Mouse (Mus musculus) limb, embryonic 14.5 days (tissue): ENCODE measurements around the gene Themis2. TPM values are rescaled to one million over a fixed set of nuclear protein-coding genes. Genes with fewer than 3 reads are reported as not detected.
"Not testable (repeated sequence)": the region's sequence is repeated elsewhere in the genome, so short reads cannot be mapped to it uniquely, and the experiment has no call there.

ENCODE experiments used
- ATAC-seq: fragments of 200-750 bp; cut with Nextera tagmentation; 2 replicates; pipeline ENCODE4 v1.8.0; 2017; ENCODE audit warnings: low read depth, moderate number of reproducible peaks, moderate TSS enrichment; ENCODE audit not compliant: low FRiP score
- DNase-seq: peaks from one replicate; pipeline ENCODE4 v3.0.0-alpha.2; 2015; ENCODE audit warnings: low spot score
- H3K27ac ChIP-seq: fragments of 300-500 bp; sonication (generic); replicated peaks from 2 replicates; pipeline ENCODE4 v1.5.1; 2014; ENCODE audit warnings: low read depth, mild to moderate bottlenecking, low read length, moderate library complexity, mixed read lengths
- H3K27me3 ChIP-seq: fragments of 300-500 bp; sonication (generic); 2 replicates; pipeline ENCODE4 v1.6.1; 2014; ENCODE audit warnings: low read length, mixed read lengths; ENCODE audit not compliant: control insufficient read depth, insufficient read depth
- H3K36me3 ChIP-seq: fragments of 300-500 bp; sonication (generic); 2 replicates; pipeline ENCODE4 v1.6.1; 2014; ENCODE audit warnings: mild to moderate bottlenecking, low read length, moderate library complexity, mixed read lengths; ENCODE audit not compliant: control insufficient read depth, insufficient read depth
- H3K4me1 ChIP-seq: fragments of 300-500 bp; sonication (generic); 2 replicates; pipeline ENCODE4 v1.6.1; 2014; ENCODE audit warnings: antibody characterized with exemption, low read length, mixed read lengths; ENCODE audit not compliant: control insufficient read depth, insufficient read depth
- H3K4me2 ChIP-seq: fragments of 300-500 bp; sonication (generic); replicated peaks from 2 replicates; pipeline ENCODE4 v1.6.1; 2014; ENCODE audit warnings: low read depth, mild to moderate bottlenecking, low read length, moderate library complexity; ENCODE audit not compliant: severe bottlenecking
- H3K4me3 ChIP-seq: fragments of 300-500 bp; sonication (generic); replicated peaks from 2 replicates; pipeline ENCODE4 v1.5.1; 2014; ENCODE audit warnings: low read length
- H3K9ac ChIP-seq: fragments of 300-500 bp; sonication (generic); 2 replicates; pipeline ENCODE4 v1.6.1; 2014; ENCODE audit warnings: mild to moderate bottlenecking, low read depth, low read length, moderate library complexity; ENCODE audit not compliant: severe bottlenecking
- H3K9me3 ChIP-seq: fragments of 300-500 bp; sonication (generic); 2 replicates; pipeline ENCODE4 v1.6.1; 2016; ENCODE audit warnings: low read length; ENCODE audit not compliant: control insufficient read depth
- POLR2A ChIP-seq: fragments of 200-500 bp; IDR thresholded peaks from 2 replicates; pipeline ENCODE4 v1.8.0; 2012; ENCODE audit warnings: inconsistent platforms, mild to moderate bottlenecking, moderate library complexity, borderline replicate concordance; ENCODE audit not compliant: insufficient read depth, insufficient read length; ENCODE audit errors: extremely low read depth
- WGBS: fragments of 180-500 bp; shearing (Covaris S2); extraction: QIAGEN DNeasy Blood & Tissue Kit; methylation state at CpG from one replicate; pipeline ENCODE4 v1.1.7; 2014; 5-methylcytosine and 5-hydroxymethylcytosine counted together
- polyA plus RNA-seq, 2 experiments: library from polyadenylated mRNA; depleted of rRNA in 1 of 2; stranded (reverse) in 1 of 2; unstranded in 1 of 2; fragments of >200 nt; fragmentation: Nextera tagmentation in 1 of 2; extraction: Ambion mirVana in 1 of 2; gene quantifications; 2 replicates each; pipeline versions ENCODE4 v1.2.1 to v1.2.3; 2012 to 2014

Gene Themis2
- polyA plus RNA-seq, 2 experiments = 1.9 to 2.1 TPM

DNA sequence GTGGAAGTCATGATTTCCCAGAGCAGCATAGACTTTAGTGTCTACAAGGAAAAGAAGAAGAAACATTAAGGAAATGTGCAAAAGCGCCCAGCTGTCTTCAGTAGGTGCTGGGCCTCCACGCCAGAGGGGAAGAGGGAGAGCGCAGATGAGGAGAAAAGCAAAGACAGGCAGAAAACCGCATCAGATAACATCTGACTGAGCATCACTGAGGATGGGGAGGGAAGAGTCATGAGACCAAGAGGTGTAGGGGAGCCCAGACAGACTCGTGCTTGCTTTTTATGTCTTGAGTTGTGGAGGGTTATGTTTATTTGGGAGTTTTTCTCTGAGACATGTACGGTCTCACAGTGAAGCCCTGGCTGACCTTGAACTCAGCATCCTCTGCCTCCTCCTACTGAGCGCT is 54.7 kb downstream of the Themis2 start:
- ATAC-seq (no peak), DNase-seq (no peak)
- no peaks in the 10 kb centered on the region for H3K36me3 ChIP-seq
- H3K4me3 ChIP-seq = no peak overlapping the region
- no peak overlapping the region for H3K9ac ChIP-seq
- no peak for TF ChIP-seq POLR2A
- no peak overlapping the region for H3K27ac ChIP-seq
- H3K4me2 ChIP-seq = no peak overlapping the region
- WGBS = 89% methylated on average over 7 of the region's 7 CpGs
- H3K4me1 ChIP-seq = no peaks in the 10 kb centered on the region
- no peaks in the 10 kb centered on the region for H3K27me3 ChIP-seq
- no peaks in the 10 kb centered on the region for H3K9me3 ChIP-seq

GRCm38 (mm10) chr4:132737154-132737553 is 59.0 kb downstream of the Themis2 start:
- H3K4me1 ChIP-seq, ATAC-seq, H3K36me3 ChIP-seq, H3K27me3 ChIP-seq, H3K4me2 ChIP-seq, DNase-seq, H3K4me3 ChIP-seq, H3K27ac ChIP-seq, H3K9me3 ChIP-seq, H3K9ac ChIP-seq: not testable (repeated sequence)
- 94% methylated on average over 9 of the region's 9 CpGs for WGBS

DNA sequence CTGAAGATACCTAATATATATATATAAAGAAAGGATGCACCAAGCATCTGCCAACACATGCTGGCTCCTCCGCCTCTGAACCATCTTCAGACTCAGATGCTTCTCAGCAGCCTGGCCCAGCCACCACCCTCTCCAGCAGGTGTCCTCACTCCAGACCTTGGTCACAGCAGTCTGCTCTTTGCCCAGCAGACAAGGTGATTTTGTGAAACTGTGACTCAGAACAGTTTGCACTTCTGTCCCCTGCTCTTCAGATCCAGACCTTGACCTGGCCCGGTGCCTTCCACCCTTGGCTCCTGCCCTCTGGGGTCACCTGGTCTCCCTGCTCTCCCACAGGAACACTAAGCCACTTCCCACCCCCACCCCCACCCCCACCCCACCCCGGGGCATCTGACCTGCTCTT is 60.3 kb downstream of the Themis2 start:
- Histone ChIP-seq H3K27me3 (no peaks in the 10 kb centered on the region), H3K9me3 (no peaks in the 10 kb centered on the region), H3K9ac (no peak overlapping the region), H3K4me1 (peaks cover 6% of the 10 kb centered on the region; the same call in 1 of the 2 replicates), H3K4me2 (no peak overlapping the region), H3K27ac (no peak overlapping the region), H3K36me3 (no peaks in the 10 kb centered on the region), H3K4me3 (no peak overlapping the region)
- DNase-seq (no peak), ATAC-seq (no peak)
- 58% methylated on average over 3 of the region's 3 CpGs for WGBS
- no peak for TF ChIP-seq POLR2A

- Histone ChIP-seq H3K4me3 (no peak overlapping the region), H3K9me3 (no peaks in the 10 kb centered on the region), H3K27ac (no peak overlapping the region), H3K4me1 (peaks cover 6% of the 10 kb centered on the region; the same call in 1 of the 2 replicates), H3K9ac (no peak overlapping the region), H3K36me3 (no peaks in the 10 kb centered on the region), H3K4me2 (no peak overlapping the region), H3K27me3 (no peaks in the 10 kb centered on the region)
- WGBS = 77% methylated on average over 2 of the region's 2 CpGs
- no peak for ATAC-seq
- no peak for DNase-seq
- TF ChIP-seq POLR2A = no peak
Observed at GRCm38 (mm10) chr4:132735389-132735788, 60.8 kb downstream of the Themis2 start.

DNA sequence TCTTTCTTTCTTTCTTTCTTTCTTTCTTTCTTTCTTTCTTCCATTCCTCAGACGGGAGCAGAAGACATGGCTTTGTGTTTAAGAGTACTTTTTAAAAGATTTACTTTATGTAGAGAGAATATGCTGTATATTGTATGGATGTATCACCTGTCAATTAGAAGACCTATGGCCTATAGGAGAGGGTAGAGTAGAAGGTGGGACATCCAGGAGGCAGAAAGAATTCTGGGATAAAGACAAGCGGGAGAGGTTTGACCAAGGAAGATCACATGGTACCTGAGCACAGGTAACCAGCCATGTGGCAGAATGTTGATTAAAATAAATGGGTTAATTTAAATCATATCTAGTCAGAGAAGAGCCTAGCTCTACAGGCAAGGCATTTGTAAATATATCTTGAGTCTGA is 61.4 kb downstream of the Themis2 start:
- H3K9ac ChIP-seq = no peak overlapping the region
- DNase-seq (no peak), ATAC-seq (no peak)
- no peak overlapping the region for H3K4me3 ChIP-seq
- no peak for TF ChIP-seq POLR2A
- no peaks in the 10 kb centered on the region for H3K9me3 ChIP-seq
- peaks cover 6% of the 10 kb centered on the region; the same call in 1 of the 2 replicates for H3K4me1 ChIP-seq
- H3K27ac ChIP-seq = no peak overlapping the region
- H3K36me3 ChIP-seq = no peaks in the 10 kb centered on the region
- no peak overlapping the region for H3K4me2 ChIP-seq
- 89% methylated on average over 2 of the region's 2 CpGs for WGBS
- H3K27me3 ChIP-seq = no peaks in the 10 kb centered on the region
